Mouse (Mus musculus): ENCODE data around the gene Alppl2. TPM values are rescaled to one million over a fixed set of nuclear protein-coding genes. Genes with fewer than 3 reads are reported as not detected.

The Alppl2 gene
- polyA plus RNA-seq (2016; fragmentation: Nextera tagmentation; extraction: Ambion mirVana): not detected in 2 replicates

DNA sequence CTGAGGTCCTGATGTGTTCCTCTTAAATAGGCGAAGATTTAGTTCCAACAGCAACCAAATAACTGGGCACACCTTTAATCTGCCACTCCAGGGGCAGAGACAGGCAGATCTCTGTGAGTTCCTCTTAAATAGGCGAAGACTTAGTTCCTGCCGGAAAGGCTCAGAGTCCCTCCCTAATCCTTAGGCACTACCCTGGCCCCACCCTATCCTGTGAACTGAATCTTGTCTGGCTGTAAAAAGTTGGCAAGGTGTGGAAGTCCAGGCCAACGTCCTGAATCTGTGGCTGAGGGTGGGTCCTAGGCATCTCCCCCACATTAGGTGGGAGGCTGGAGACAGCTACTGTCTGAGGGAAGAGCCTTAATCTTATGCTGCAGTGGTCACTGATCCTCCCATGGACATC, at the start of gene Alppl2:
TSS of gene Alppl2 (minus strand) at position 101 of the 400 bp plus-strand sequence.
- Histone ChIP-seq H3K27ac (no peak within 1 kb of the TSS), H3K27me3 (ENCODE audit: insufficient read depth, poor library complexity, severe bottlenecking) (0 out of 2 replicates have a peak, but pooled peaks cover 7% of the 10 kb centered on the region), H3K4me3 (no peak within 1 kb of the TSS), H3K4me1 (no peaks in the 10 kb centered on the region), H3K36me3 (no peaks in the 10 kb centered on the region), H3K9me3 (no peaks in the 10 kb centered on the region)
- DNase-seq (ENCODE audit: low spot score): no peak
- 71% methylated on average over 4 of the region's 4 CpGs for WGBS

DNA sequence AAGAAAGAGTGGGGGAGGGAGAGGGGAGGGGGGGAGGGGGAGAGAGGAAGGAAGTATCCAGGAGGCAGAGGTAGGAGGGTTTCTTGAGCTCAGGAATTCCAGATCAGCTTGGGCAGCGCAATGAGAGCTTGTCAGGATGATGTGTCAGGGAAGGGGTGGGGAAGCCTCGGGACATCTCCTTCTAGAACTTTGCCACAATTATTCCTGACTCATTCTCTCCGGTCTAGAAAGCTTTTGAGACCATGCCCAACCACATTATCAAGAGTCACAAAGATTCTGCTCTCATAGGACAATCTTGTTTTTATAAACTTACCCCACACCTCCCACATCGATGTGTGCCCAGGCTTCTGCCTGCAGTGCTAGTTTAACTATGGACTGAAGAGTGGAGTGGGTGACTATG, 42.1 kb upstream of the Alppl2 start:
- no peaks in the 10 kb centered on the region for H3K9me3 ChIP-seq
- no peak for DNase-seq (ENCODE audit: low spot score)
- H3K36me3 ChIP-seq: no peaks in the 10 kb centered on the region
- peaks cover 29% of the 10 kb centered on the region for H3K27me3 ChIP-seq (ENCODE audit: insufficient read depth, poor library complexity, severe bottlenecking)
- 70% methylated on average over 4 of the region's 4 CpGs for WGBS
- peaks cover 8% of the 10 kb centered on the region for H3K4me1 ChIP-seq
- H3K4me3 ChIP-seq: no peak overlapping the region
- no peak overlapping the region for H3K27ac ChIP-seq

DNA sequence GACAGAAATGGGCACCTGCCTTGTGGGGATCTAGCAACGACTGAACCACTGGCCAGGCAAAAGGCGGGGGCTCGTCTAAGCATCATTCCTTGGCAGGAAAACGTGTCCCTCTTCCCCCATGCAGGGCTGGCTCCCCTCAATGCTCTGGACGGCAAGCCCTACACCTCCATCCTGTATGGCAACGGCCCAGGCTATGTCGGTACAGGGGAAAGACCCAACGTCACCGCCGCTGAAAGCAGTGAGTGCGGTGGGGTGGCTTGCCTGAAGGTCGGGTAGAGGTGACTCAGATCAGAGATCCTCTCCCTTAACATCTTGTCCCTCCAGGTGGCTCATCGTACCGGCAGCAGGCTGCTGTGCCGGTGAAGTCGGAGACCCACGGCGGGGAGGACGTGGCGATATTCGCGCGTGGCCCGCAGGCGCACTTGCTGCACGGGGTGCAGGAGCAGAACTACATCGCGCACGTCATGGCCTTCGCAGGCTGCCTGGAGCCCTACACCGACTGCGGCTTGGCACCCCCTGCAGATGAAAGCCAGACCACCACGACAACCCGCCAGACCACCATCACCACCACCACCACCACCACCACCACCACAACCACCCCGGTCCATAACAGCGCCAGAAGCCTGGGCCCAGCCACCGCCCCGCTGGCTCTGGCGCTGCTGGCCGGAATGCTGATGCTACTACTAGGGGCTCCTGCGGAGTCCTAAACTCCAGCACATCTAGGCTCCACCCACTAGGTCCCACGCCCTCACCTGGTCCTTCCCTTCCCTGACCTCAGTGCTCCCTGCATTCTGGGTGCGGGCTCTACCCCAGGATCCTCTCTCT, 37.7 kb upstream of the Alppl2 start:
- H3K27me3 ChIP-seq (ENCODE audit: insufficient read depth, poor library complexity, severe bottlenecking): peaks cover 58% of the 10 kb centered on the region
- H3K4me1 ChIP-seq: peaks cover 8% of the 10 kb centered on the region
- peak overlapping the region; percentile 45 for H3K4me3 ChIP-seq
- H3K27ac ChIP-seq: no peak overlapping the region
- 9% methylated on average over 43 of the region's 43 CpGs for WGBS
- H3K9me3 ChIP-seq: no peaks in the 10 kb centered on the region
- H3K36me3 ChIP-seq: no peaks in the 10 kb centered on the region
- DNase-seq (ENCODE audit: low spot score): no peak

- no peak for DNase-seq (ENCODE audit: low spot score)
- Histone ChIP-seq H3K4me1 (peaks cover 8% of the 10 kb centered on the region), H3K27me3 (ENCODE audit: insufficient read depth, poor library complexity, severe bottlenecking) (peaks cover 61% of the 10 kb centered on the region), H3K27ac (no peak within 1 kb of the TSS), H3K4me3 (no peak within 1 kb of the TSS), H3K36me3 (no peaks in the 10 kb centered on the region), H3K9me3 (no peaks in the 10 kb centered on the region)
- WGBS: 69% methylated on average over 6 of the region's 6 CpGs
Observed at GRCm38 (mm10) chr1:87124673-87125072, 34.9 kb upstream of the Alppl2 start, which contains the start of gene Akp3. Gene Akp3 (plus strand): TSS chr1:87124973.

DNA sequence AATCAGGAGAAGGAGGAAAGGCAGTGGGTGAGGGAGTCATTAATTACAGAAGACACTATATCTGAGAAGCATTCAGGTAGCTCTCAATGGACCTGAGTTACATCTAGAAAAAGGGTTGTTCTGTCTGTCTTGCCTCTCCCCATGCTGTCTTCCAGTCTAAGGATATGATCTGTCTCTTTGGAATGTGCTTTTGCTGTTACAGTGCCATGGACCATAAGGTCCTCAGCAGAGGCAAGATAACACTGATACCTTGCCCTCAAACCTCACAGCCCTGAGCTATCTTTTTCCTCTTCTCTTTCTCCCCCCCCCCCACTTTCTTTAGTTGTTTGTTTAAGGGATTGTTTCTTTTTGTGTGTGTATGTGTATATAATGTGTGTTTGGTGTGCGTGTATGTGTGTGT, 25.1 kb upstream of the Alppl2 start:
- WGBS: 81% methylated on average over 1 of the region's 1 CpGs

DNA sequence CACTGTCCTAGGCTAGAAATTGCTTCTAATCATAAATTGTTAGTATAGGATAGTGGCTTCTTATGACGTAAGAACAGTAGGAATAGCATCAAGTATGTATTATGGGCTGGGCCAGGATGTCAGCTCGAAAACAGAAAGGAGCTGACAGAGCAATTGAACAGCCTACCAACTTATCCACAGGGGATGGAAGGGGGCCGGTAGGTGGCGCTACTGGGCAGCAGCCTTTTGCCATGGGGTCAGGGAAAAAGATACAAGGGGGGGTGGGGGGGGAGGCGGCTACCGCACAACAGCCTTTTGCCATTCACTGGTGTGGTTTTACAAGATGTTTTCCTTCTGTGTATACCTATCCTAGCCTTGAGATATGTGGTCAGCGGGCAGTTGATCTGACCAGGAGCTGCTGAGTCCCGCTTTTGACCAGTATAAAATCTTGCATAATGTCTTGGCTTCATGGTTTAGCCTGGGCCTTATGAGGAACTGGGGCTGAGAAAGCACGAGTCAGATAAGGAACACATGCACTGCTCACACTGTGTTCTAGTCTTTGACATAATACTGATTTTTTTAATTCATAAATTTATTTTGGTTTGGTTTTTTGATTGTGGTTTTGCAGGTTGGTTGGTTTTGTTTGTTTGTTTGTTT, 22.1 kb upstream of the Alppl2 start:
- 38% methylated on average over 9 of the region's 9 CpGs for WGBS
- DNase-seq (ENCODE audit: low spot score): no peak
- H3K27ac ChIP-seq: no peak overlapping the region
- no peak overlapping the region for H3K4me3 ChIP-seq
- 0 out of 2 replicates have a peak, but pooled peaks cover 5% of the 10 kb centered on the region for H3K27me3 ChIP-seq (ENCODE audit: insufficient read depth, poor library complexity, severe bottlenecking)
- no peaks in the 10 kb centered on the region for H3K9me3 ChIP-seq
- no peaks in the 10 kb centered on the region for H3K36me3 ChIP-seq
- H3K4me1 ChIP-seq: no peaks in the 10 kb centered on the region

More for the DNA sequence above, 25.1 kb upstream of the Alppl2 start:
- H3K4me3 ChIP-seq: no peak overlapping the region
- no peaks in the 10 kb centered on the region for H3K36me3 ChIP-seq
- H3K9me3 ChIP-seq: no peaks in the 10 kb centered on the region
- no peak overlapping the region for H3K27ac ChIP-seq
- H3K4me1 ChIP-seq: no peaks in the 10 kb centered on the region
- H3K27me3 ChIP-seq (ENCODE audit: insufficient read depth, poor library complexity, severe bottlenecking): 0 out of 2 replicates have a peak, but pooled peaks cover 5% of the 10 kb centered on the region
- no peak for DNase-seq (ENCODE audit: low spot score)

DNA sequence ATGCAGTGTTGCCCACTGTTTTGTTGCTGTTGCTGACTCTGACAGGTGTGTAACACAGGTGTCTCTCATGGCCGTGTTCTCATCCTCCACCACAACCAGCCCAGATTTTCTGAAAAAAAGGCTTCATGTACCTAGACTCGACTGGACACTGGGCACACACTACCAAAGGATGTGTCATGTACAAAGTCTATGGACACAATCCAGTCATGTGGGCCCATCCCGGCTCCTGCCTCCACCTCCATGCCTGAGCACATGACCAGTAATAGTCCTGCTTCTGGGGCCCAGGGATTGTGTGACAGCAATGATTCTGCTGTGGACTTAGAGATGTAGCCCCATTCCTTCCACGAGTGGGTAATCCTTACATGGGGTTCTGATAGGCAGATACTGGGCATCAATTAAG, 18.8 kb upstream of the Alppl2 start:
- H3K27ac ChIP-seq: no peak overlapping the region
- H3K4me3 ChIP-seq: no peak overlapping the region
- DNase-seq (ENCODE audit: low spot score): no peak
- H3K27me3 ChIP-seq (ENCODE audit: insufficient read depth, poor library complexity, severe bottlenecking): no peaks in the 10 kb centered on the region
- H3K4me1 ChIP-seq: no peaks in the 10 kb centered on the region
- WGBS: 86% methylated on average over 4 of the region's 4 CpGs
- no peaks in the 10 kb centered on the region for H3K36me3 ChIP-seq
- H3K9me3 ChIP-seq: no peaks in the 10 kb centered on the region

DNA sequence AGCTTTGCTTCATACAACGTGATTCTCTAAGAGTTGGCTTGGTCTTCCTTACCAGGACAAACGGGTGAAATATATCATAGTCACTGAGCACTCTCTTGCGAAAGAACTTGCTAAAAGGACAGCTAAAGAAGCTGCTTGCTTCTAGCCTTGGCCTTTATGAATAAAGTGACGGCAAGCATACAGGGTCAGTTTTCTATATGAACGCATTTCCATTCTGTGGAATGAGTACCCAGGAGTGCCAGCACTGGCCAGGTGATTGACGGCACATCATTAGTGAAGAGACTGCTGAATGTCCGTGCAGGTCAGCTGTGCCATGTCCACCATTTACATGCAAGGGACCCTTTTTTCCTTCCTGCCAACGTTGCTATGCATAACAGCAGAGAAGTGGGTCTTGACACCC, 16.8 kb upstream of the Alppl2 start:
- Histone ChIP-seq H3K36me3 (no peaks in the 10 kb centered on the region), H3K27ac (no peak overlapping the region), H3K27me3 (ENCODE audit: insufficient read depth, poor library complexity, severe bottlenecking) (no peaks in the 10 kb centered on the region), H3K9me3 (no peaks in the 10 kb centered on the region), H3K4me3 (no peak overlapping the region), H3K4me1 (no peaks in the 10 kb centered on the region)
- DNase-seq (ENCODE audit: low spot score): no peak
- WGBS: 77% methylated on average over 8 of the region's 8 CpGs

GRCm38 (mm10) chr1:87103936-87104335, 14.2 kb upstream of the Alppl2 start:
- Histone ChIP-seq H3K36me3 (no peaks in the 10 kb centered on the region), H3K4me3 (no peak overlapping the region), H3K4me1 (0 out of 2 replicates have a peak, but pooled peaks cover under 1% of the 10 kb centered on the region), H3K9me3 (no peaks in the 10 kb centered on the region), H3K27ac (no peak overlapping the region), H3K27me3 (ENCODE audit: insufficient read depth, poor library complexity, severe bottlenecking) (peaks cover 17% of the 10 kb centered on the region)
- 93% methylated on average over 1 of the region's 1 CpGs for WGBS
- DNase-seq (ENCODE audit: low spot score): no peak

DNA sequence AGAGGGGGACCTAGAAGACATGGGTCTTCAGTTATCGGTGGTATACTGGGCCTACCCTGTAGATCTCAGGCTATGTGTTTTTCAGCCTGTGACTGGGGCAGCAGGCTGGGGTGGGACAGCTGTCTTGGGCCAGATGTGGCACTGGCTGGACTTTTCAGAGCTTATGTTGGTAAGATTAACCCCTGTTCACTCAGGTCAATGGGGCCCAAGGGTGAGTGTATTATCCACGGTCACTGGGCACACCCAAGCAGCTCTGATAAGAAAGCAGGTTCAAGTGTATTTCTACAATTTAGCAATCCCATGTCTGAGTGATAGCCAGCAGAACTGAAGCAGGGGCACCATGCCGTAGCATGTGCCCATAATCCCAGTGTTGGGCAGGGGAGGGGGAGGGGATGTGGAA, 12.4 kb upstream of the Alppl2 start:
- 70% methylated on average over 3 of the region's 3 CpGs for WGBS
- Histone ChIP-seq H3K36me3 (no peaks in the 10 kb centered on the region), H3K27me3 (ENCODE audit: insufficient read depth, poor library complexity, severe bottlenecking) (peaks cover 25% of the 10 kb centered on the region), H3K9me3 (no peaks in the 10 kb centered on the region), H3K27ac (no peak overlapping the region), H3K4me1 (peaks cover 6% of the 10 kb centered on the region; the same call in 1 of the 2 replicates), H3K4me3 (no peak overlapping the region)
- DNase-seq (ENCODE audit: low spot score): no peak

- WGBS: 75% methylated on average over 1 of the region's 1 CpGs
- peaks cover 28% of the 10 kb centered on the region for H3K27me3 ChIP-seq (ENCODE audit: insufficient read depth, poor library complexity, severe bottlenecking)
- no peak for DNase-seq (ENCODE audit: low spot score)
- H3K4me1 ChIP-seq: peaks cover 8% of the 10 kb centered on the region; the same call in 1 of the 2 replicates
- no peak within 1 kb of the TSS for H3K4me3 ChIP-seq
- no peaks in the 10 kb centered on the region for H3K36me3 ChIP-seq
- H3K27ac ChIP-seq: no peak within 1 kb of the TSS
- no peaks in the 10 kb centered on the region for H3K9me3 ChIP-seq
Observed at GRCm38 (mm10) chr1:87101411-87101810, 11.7 kb upstream of the Alppl2 start, which contains the start of gene Alpi. Gene Alpi (minus strand): TSS chr1:87101606.

DNA sequence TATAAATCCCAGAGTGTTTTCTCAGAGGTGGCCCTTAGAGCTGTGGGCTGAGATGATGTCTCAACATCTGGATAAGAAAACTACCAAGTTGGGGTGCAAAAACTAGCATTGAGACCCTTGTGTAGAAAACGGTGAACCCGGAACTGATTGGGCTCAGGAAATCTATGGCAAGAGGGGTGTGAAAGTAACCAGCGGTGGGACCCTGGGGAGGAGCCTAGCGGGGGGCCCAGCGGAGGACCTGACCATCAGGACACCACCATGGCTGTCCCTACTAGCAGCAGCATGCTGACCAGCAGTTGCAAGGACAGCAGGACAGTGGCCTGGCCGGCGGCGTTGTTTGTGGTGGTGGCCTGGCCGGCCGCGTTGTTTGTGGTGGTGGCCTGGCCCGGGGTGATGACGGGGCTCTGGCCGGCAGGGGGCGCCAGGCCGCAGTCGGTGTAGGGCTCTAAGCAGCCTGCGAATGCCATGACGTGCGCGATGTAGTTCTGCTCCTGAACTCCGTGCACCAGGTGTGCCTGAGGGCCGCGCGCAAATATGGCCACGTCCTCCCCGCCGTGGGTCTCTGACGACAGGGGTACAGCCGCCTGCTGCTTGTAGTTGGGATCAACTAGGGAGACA, 8.7 kb upstream of the Alppl2 start:
- Histone ChIP-seq H3K9me3 (no peaks in the 10 kb centered on the region), H3K4me1 (peaks cover 14% of the 10 kb centered on the region; the same call in 1 of the 2 replicates), H3K36me3 (no peaks in the 10 kb centered on the region), H3K27ac (0 out of 2 replicates have a peak overlapping the region, but pooled peaks have one; percentile 25), H3K4me3 (peak overlapping the region; percentile 36), H3K27me3 (ENCODE audit: insufficient read depth, poor library complexity, severe bottlenecking) (peaks cover 28% of the 10 kb centered on the region)
- peak; percentile 76 for DNase-seq (ENCODE audit: low spot score)
- 17% methylated on average over 30 of the region's 30 CpGs for WGBS

- 90% methylated on average over 8 of the region's 8 CpGs for WGBS
- Histone ChIP-seq H3K36me3 (no peaks in the 10 kb centered on the region), H3K9me3 (no peaks in the 10 kb centered on the region), H3K4me3 (no peak overlapping the region), H3K4me1 (peaks cover 14% of the 10 kb centered on the region; the same call in 1 of the 2 replicates), H3K27me3 (ENCODE audit: insufficient read depth, poor library complexity, severe bottlenecking) (peaks cover 28% of the 10 kb centered on the region), H3K27ac (no peak overlapping the region)
- DNase-seq (ENCODE audit: low spot score): peak; percentile 69
Observed at GRCm38 (mm10) chr1:87095642-87096041, 5.9 kb upstream of the Alppl2 start.

Measured in heart, embryonic 10.5 days (tissue).